Comparison of ENCODE assay signal across 9 mouse cellular contexts in genomic region chr16:29034053-29034794, GRCm38 (mm10).
DNase-seq lines count a peak whose midpoint lies in the region; ATAC-seq and TF ChIP-seq lines count a peak whose summit lies in the region.
"Had no signal": no experiment of that assay in that cellular context is flagged by ENCODE, and none has a peak within 500 bp of the region (broad histone marks: within the 10 kb centered on the region; RNA-seq: fewer than 3 reads in every experiment).

No protein-coding gene starts in this region.

- no peak overlapping the region for H3K4me2 ChIP-seq in forebrain, postnatal 0 days (ENCODE audit: low read depth)
- peak overlapping the region; percentile 36 for H3K4me2 ChIP-seq in neural tube, embryonic 12.5 days (replicated peaks)

- no peak overlapping the region for H3K4me3 ChIP-seq in forebrain, postnatal 0 days (ENCODE audit: low read depth, low read length)
- no peak overlapping the region for H3K4me3 ChIP-seq in neural tube, embryonic 12.5 days

- intact Hi-C loops in heart, postnatal 14 days (cut with DNase I) = loop anchor here (5.0 to 10.0 kb wide), 2 partner anchors 107 to 521 kb away; partner anchors contain the start of gene Mb21d2

- DNase-seq in heart, adult 11 months = peak; percentile 77
- no peak for DNase-seq in heart, postnatal 14 days
- peak; percentile 28 for DNase-seq in cerebellum, adult 9-11 months
- no peak for DNase-seq in forebrain, postnatal 0 days
- DNase-seq in left cerebral cortex, adult 9 months (ENCODE audit: low spot score in 2 of 2) = no peak
- no peak for DNase-seq in urinary bladder, postnatal 36 days (ENCODE audit: low spot score in 2 of 2)
- no peak for DNase-seq in spleen, postnatal 36 days (ENCODE audit: low spot score in 2 of 2)
- DNase-seq: lung, adult 2 months had no signal

- no peaks in the 10 kb centered on the region for H3K36me3 ChIP-seq in forebrain, postnatal 0 days (ENCODE audit: insufficient read depth)
- no peaks in the 10 kb centered on the region for H3K36me3 ChIP-seq in neural tube, embryonic 12.5 days

- 54% methylated on average over 16 of the region's 16 CpGs for WGBS in forebrain, postnatal 0 days
- WGBS in neural tube, embryonic 12.5 days = 47% methylated on average over 16 of the region's 16 CpGs

- no peaks in the 10 kb centered on the region for H3K27me3 ChIP-seq in forebrain, postnatal 0 days (ENCODE audit: insufficient read depth, low read length)
- no peaks in the 10 kb centered on the region for H3K27me3 ChIP-seq in neural tube, embryonic 12.5 days (replicated peaks)

- H3K9me3 ChIP-seq in forebrain, postnatal 0 days (ENCODE audit: low read length) = no peaks in the 10 kb centered on the region
- H3K9me3 ChIP-seq in neural tube, embryonic 12.5 days = no peaks in the 10 kb centered on the region

- H3K9ac ChIP-seq in forebrain, postnatal 0 days = no peak overlapping the region
- no peak overlapping the region for H3K9ac ChIP-seq in neural tube, embryonic 12.5 days

- no peaks in the 10 kb centered on the region for H3K4me1 ChIP-seq in forebrain, postnatal 0 days (ENCODE audit: insufficient read depth)
- H3K4me1 ChIP-seq in neural tube, embryonic 12.5 days = peaks cover 8% of the 10 kb centered on the region

- no peak for TF ChIP-seq CTCF in forebrain, postnatal 0 days (IDR thresholded peaks at IDR 0.05; ENCODE audit: low read depth)

- ATAC-seq in forebrain, postnatal 0 days = peak; percentile 16; the same call in 1 of the 2 replicates
- ATAC-seq in neural tube, embryonic 12.5 days (ENCODE audit: low FRiP score, low read depth) = peak; percentile 67

- H3K27ac ChIP-seq in forebrain, postnatal 0 days (ENCODE audit: low read depth, low read length) = no peak overlapping the region
- H3K27ac ChIP-seq in neural tube, embryonic 12.5 days = no peak overlapping the region

Comparison
In these comparisons a context has a peak if more than half of its experiments do, and no peak if none do; other contexts are left out.
1. DNase-seq: peak in heart, adult 11 months (single experiment) and cerebellum, adult 9-11 months (single experiment); none in heart, postnatal 14 days (0 of 2), forebrain, postnatal 0 days (single experiment), left cerebral cortex, adult 9 months (0 of 2), urinary bladder, postnatal 36 days (0 of 2) and spleen, postnatal 36 days (0 of 2).